Mouse (Mus musculus) kidney, adult 2 months (tissue): Measurements from ENCODE around the gene Serpinb9. TPM values are rescaled to one million over a fixed set of nuclear protein-coding genes. Genes with fewer than 3 reads are reported as not detected.
A peak's percentile ranks its signal among the peaks of the same experiment; 100 is the strongest.

Experiments
- DNase-seq: peaks from one replicate; pipeline ENCODE4 v3.0.0; 2021
- H3K27ac ChIP-seq: fragments of 200-500 bp; 2 replicates; pipeline ENCODE4 v1.5.1; 2012; ENCODE audit warnings: low read depth, low read length, control low read depth, inconsistent platforms; ENCODE audit not compliant: insufficient read depth
- H3K27me3 ChIP-seq: fragments of 200-500 bp; replicated peaks from 2 replicates; pipeline ENCODE4 v1.6.1; 2012; ENCODE audit warnings: mild to moderate bottlenecking, moderate library complexity, low read length, inconsistent platforms; ENCODE audit not compliant: control insufficient read depth, insufficient read depth
- H3K36me3 ChIP-seq: fragments of 200-500 bp; 2 replicates; pipeline ENCODE4 v1.6.1; 2012; ENCODE audit warnings: mild to moderate bottlenecking, moderate library complexity, low read length, inconsistent platforms; ENCODE audit not compliant: control insufficient read depth, insufficient read depth
- H3K4me1 ChIP-seq: fragments of 200-500 bp; 2 replicates; pipeline ENCODE4 v1.6.1; 2011; ENCODE audit warnings: low read length; ENCODE audit not compliant: control insufficient read depth, insufficient read depth
- H3K4me3 ChIP-seq: fragments of 200-500 bp; 2 replicates; pipeline ENCODE4 v1.5.1; 2011; ENCODE audit warnings: mild to moderate bottlenecking, low read depth, low read length, control low read depth; ENCODE audit not compliant: insufficient read depth
- CTCF ChIP-seq: fragments of 200-500 bp; conservative IDR thresholded peaks from 2 replicates; pipeline ENCODE4 v1.5.1; 2011; ENCODE audit warnings: low read depth, mild to moderate bottlenecking, control low read depth, low read length, moderate library complexity, mixed read lengths; ENCODE audit not compliant: insufficient read depth, insufficient read length
- POLR2A ChIP-seq: fragments of 200-500 bp; IDR thresholded peaks from one replicate; pipeline ENCODE4 v1.6.1; 2011; ENCODE audit warnings: low read depth, low read length, control low read depth
- WGBS: fragments of 180-500 bp; shearing (Covaris S2); methylation state at CpG from one replicate; pipeline ENCODE4 v1.1.7; 2018; 5-methylcytosine and 5-hydroxymethylcytosine counted together
- polyA plus RNA-seq: library from polyadenylated mRNA; depleted of rRNA; stranded (reverse); fragments of >200 nt; gene quantifications from 2 replicates; pipeline ENCODE4 v1.2.3, GENCODE M21; 2012

Serpinb9 gene
- polyA plus RNA-seq, 1 experiment = 14.2 TPM

- no peak for DNase-seq
- Histone ChIP-seq H3K27ac (no peak overlapping the region), H3K36me3 (no peaks in the 10 kb centered on the region), H3K27me3 (no peaks in the 10 kb centered on the region), H3K4me1 (no peaks in the 10 kb centered on the region), H3K4me3 (no peak overlapping the region)
- no peak for TF ChIP-seq CTCF
- no peak for TF ChIP-seq POLR2A
Measured at GRCm38 (mm10) chr13:32967233-32967632, 35.8 kb upstream of the Serpinb9 start.

- H3K4me3 ChIP-seq = no peak overlapping the region
- H3K4me1 ChIP-seq = no peaks in the 10 kb centered on the region
- H3K27ac ChIP-seq = no peak overlapping the region
- WGBS = 86% methylated on average over 5 of the region's 5 CpGs
- H3K27me3 ChIP-seq = no peaks in the 10 kb centered on the region
- no peak for DNase-seq
- no peaks in the 10 kb centered on the region for H3K36me3 ChIP-seq
- TF ChIP-seq POLR2A (no peak), CTCF (no peak)
Measured at GRCm38 (mm10) chr13:32968353-32968984, 34.6 kb upstream of the Serpinb9 start.

GRCm38 (mm10) chr13:32968996-32969640, 33.9 kb upstream of the Serpinb9 start:
- DNase-seq = no peak
- no peak for TF ChIP-seq CTCF
- TF ChIP-seq POLR2A = no peak
- WGBS = 77% methylated on average over 4 of the region's 4 CpGs
- no peaks in the 10 kb centered on the region for H3K36me3 ChIP-seq
- no peak overlapping the region for H3K27ac ChIP-seq
- H3K4me3 ChIP-seq = no peak overlapping the region
- H3K27me3 ChIP-seq = no peaks in the 10 kb centered on the region
- H3K4me1 ChIP-seq = no peaks in the 10 kb centered on the region

GRCm38 (mm10) chr13:32969641-32970040, 33.4 kb upstream of the Serpinb9 start:
- no peaks in the 10 kb centered on the region for H3K4me1 ChIP-seq
- DNase-seq = peak; percentile 23
- TF ChIP-seq CTCF (no peak), POLR2A (no peak)
- H3K36me3 ChIP-seq = no peaks in the 10 kb centered on the region
- H3K4me3 ChIP-seq = no peak overlapping the region
- no peaks in the 10 kb centered on the region for H3K27me3 ChIP-seq
- WGBS = 96% methylated on average over 1 of the region's 1 CpGs
- H3K27ac ChIP-seq = no peak overlapping the region

- H3K27me3 ChIP-seq = no peaks in the 10 kb centered on the region
- no peak for DNase-seq
- H3K36me3 ChIP-seq = no peaks in the 10 kb centered on the region
- H3K4me1 ChIP-seq = no peaks in the 10 kb centered on the region
- 96% methylated on average over 3 of the region's 3 CpGs for WGBS
- no peak overlapping the region for H3K27ac ChIP-seq
- TF ChIP-seq POLR2A = no peak
- TF ChIP-seq CTCF = no peak
- H3K4me3 ChIP-seq = no peak overlapping the region
Measured at GRCm38 (mm10) chr13:32970776-32971175, 32.3 kb upstream of the Serpinb9 start.

- Histone ChIP-seq H3K27me3 (no peaks in the 10 kb centered on the region), H3K36me3 (no peaks in the 10 kb centered on the region), H3K4me1 (no peaks in the 10 kb centered on the region), H3K27ac (no peak overlapping the region), H3K4me3 (no peak overlapping the region)
- no peak for TF ChIP-seq POLR2A
- TF ChIP-seq CTCF = no peak
- no peak for DNase-seq
- WGBS = 95% methylated on average over 2 of the region's 2 CpGs
Measured at GRCm38 (mm10) chr13:32974268-32974667, 28.8 kb upstream of the Serpinb9 start.

- no peak for DNase-seq
- 64% methylated on average over 3 of the region's 3 CpGs for WGBS
- Histone ChIP-seq H3K27ac (no peak overlapping the region; the same call in 1 of the 2 replicates), H3K27me3 (no peaks in the 10 kb centered on the region), H3K36me3 (no peaks in the 10 kb centered on the region), H3K4me3 (no peak overlapping the region), H3K4me1 (no peaks in the 10 kb centered on the region)
- TF ChIP-seq CTCF = no peak
- no peak for TF ChIP-seq POLR2A
Measured at GRCm38 (mm10) chr13:32974889-32975460, 28.1 kb upstream of the Serpinb9 start.
